Mouse (Mus musculus): ENCODE measurements around the gene Fut8. TPM values are rescaled to one million over a fixed set of nuclear protein-coding genes. Genes with fewer than 3 reads are reported as not detected.

Fut8 gene
- polyA plus RNA-seq, 1 experiment from 2014 or later: 17.2 TPM

GRCm38 (mm10) chr12:77481799-77482198 lies 243.9 kb downstream of the Fut8 start:
- ATAC-seq (replicated peaks; ENCODE audit: low FRiP score, low TSS enrichment, low read depth) (no peak), DNase-seq (ENCODE audit: low spot score) (no peak)
- H3K27ac ChIP-seq (ENCODE audit: low read depth): no peak overlapping the region
- no peak overlapping the region for H3K4me2 ChIP-seq (ENCODE audit: low read length)
- H3K4me3 ChIP-seq (ENCODE audit: low read depth, low read length): no peak overlapping the region
- no peaks in the 10 kb centered on the region for H3K36me3 ChIP-seq (ENCODE audit: control insufficient read depth, insufficient read depth, low read length)
- H3K9me3 ChIP-seq (ENCODE audit: control insufficient read depth, low read length): no peaks in the 10 kb centered on the region
- H3K9ac ChIP-seq (ENCODE audit: low read length): no peak overlapping the region
- no peaks in the 10 kb centered on the region for H3K27me3 ChIP-seq (replicated peaks; ENCODE audit: control insufficient read depth, insufficient read depth, low read length)
- no peaks in the 10 kb centered on the region for H3K4me1 ChIP-seq (replicated peaks; ENCODE audit: control insufficient read depth, insufficient read depth, low read length)
- WGBS: 84% methylated on average over 3 of the region's 3 CpGs

- H3K4me2 ChIP-seq (ENCODE audit: low read length): no peak overlapping the region
- no peaks in the 10 kb centered on the region for H3K27me3 ChIP-seq (replicated peaks; ENCODE audit: control insufficient read depth, insufficient read depth, low read length)
- WGBS: 34% methylated on average over 9 of the region's 9 CpGs
- H3K4me3 ChIP-seq (ENCODE audit: low read depth, low read length): no peak overlapping the region
- H3K9me3 ChIP-seq (ENCODE audit: control insufficient read depth, low read length): no peaks in the 10 kb centered on the region
- DNase-seq (ENCODE audit: low spot score): no peak
- no peaks in the 10 kb centered on the region for H3K36me3 ChIP-seq (ENCODE audit: control insufficient read depth, insufficient read depth, low read length)
- H3K4me1 ChIP-seq (replicated peaks; ENCODE audit: control insufficient read depth, insufficient read depth, low read length): no peaks in the 10 kb centered on the region
- no peak overlapping the region for H3K27ac ChIP-seq (ENCODE audit: low read depth)
- no peak for ATAC-seq (replicated peaks; ENCODE audit: low FRiP score, low TSS enrichment, low read depth)
- no peak overlapping the region for H3K9ac ChIP-seq (ENCODE audit: low read length)
Measured at GRCm38 (mm10) chr12:77483180-77483855, 245.4 kb downstream of the Fut8 start.

- no peaks in the 10 kb centered on the region for H3K27me3 ChIP-seq (replicated peaks; ENCODE audit: control insufficient read depth, insufficient read depth, low read length)
- ATAC-seq (replicated peaks; ENCODE audit: low FRiP score, low TSS enrichment, low read depth) (no peak), DNase-seq (ENCODE audit: low spot score) (no peak)
- no peak overlapping the region for H3K4me2 ChIP-seq (ENCODE audit: low read length)
- no peak overlapping the region for H3K27ac ChIP-seq (ENCODE audit: low read depth)
- H3K9me3 ChIP-seq (ENCODE audit: control insufficient read depth, low read length): no peaks in the 10 kb centered on the region
- no peak overlapping the region for H3K9ac ChIP-seq (ENCODE audit: low read length)
- H3K4me3 ChIP-seq (ENCODE audit: low read depth, low read length): no peak overlapping the region
- 86% methylated on average over 3 of the region's 3 CpGs for WGBS
- H3K36me3 ChIP-seq (ENCODE audit: control insufficient read depth, insufficient read depth, low read length): no peaks in the 10 kb centered on the region
- H3K4me1 ChIP-seq (replicated peaks; ENCODE audit: control insufficient read depth, insufficient read depth, low read length): no peaks in the 10 kb centered on the region
Measured at GRCm38 (mm10) chr12:77484761-77485160, 246.8 kb downstream of the Fut8 start.

GRCm38 (mm10) chr12:77491478-77491877 lies 253.6 kb downstream of the Fut8 start:
- ATAC-seq (replicated peaks; ENCODE audit: low FRiP score, low TSS enrichment, low read depth): no peak

GRCm38 (mm10) chr12:77495781-77496180 lies 257.9 kb downstream of the Fut8 start:
- no peaks in the 10 kb centered on the region for H3K4me1 ChIP-seq (replicated peaks; ENCODE audit: control insufficient read depth, insufficient read depth, low read length)
- H3K9ac ChIP-seq (ENCODE audit: low read length): no peak overlapping the region
- no peak overlapping the region for H3K4me2 ChIP-seq (ENCODE audit: low read length)
- H3K4me3 ChIP-seq (ENCODE audit: low read depth, low read length): no peak overlapping the region
- no peaks in the 10 kb centered on the region for H3K27me3 ChIP-seq (replicated peaks; ENCODE audit: control insufficient read depth, insufficient read depth, low read length)
- DNase-seq (ENCODE audit: low spot score): no peak
- H3K9me3 ChIP-seq (ENCODE audit: control insufficient read depth, low read length): no peaks in the 10 kb centered on the region
- ATAC-seq (replicated peaks; ENCODE audit: low FRiP score, low TSS enrichment, low read depth): no peak
- H3K27ac ChIP-seq (ENCODE audit: low read depth): no peak overlapping the region
- 88% methylated on average over 1 of the region's 1 CpGs for WGBS
- no peaks in the 10 kb centered on the region for H3K36me3 ChIP-seq (ENCODE audit: control insufficient read depth, insufficient read depth, low read length)

More at GRCm38 (mm10) chr12:77491478-77491877, 253.6 kb downstream of the Fut8 start:
- no peak overlapping the region for H3K4me3 ChIP-seq (ENCODE audit: low read depth, low read length)
- H3K9me3 ChIP-seq (ENCODE audit: control insufficient read depth, low read length): no peaks in the 10 kb centered on the region
- H3K4me2 ChIP-seq (ENCODE audit: low read length): no peak overlapping the region
- no peaks in the 10 kb centered on the region for H3K27me3 ChIP-seq (replicated peaks; ENCODE audit: control insufficient read depth, insufficient read depth, low read length)
- WGBS: 84% methylated on average over 3 of the region's 3 CpGs
- no peaks in the 10 kb centered on the region for H3K36me3 ChIP-seq (ENCODE audit: control insufficient read depth, insufficient read depth, low read length)
- no peaks in the 10 kb centered on the region for H3K4me1 ChIP-seq (replicated peaks; ENCODE audit: control insufficient read depth, insufficient read depth, low read length)
- no peak for DNase-seq (ENCODE audit: low spot score)
- no peak overlapping the region for H3K9ac ChIP-seq (ENCODE audit: low read length)
- no peak overlapping the region for H3K27ac ChIP-seq (ENCODE audit: low read depth)

- Histone ChIP-seq H3K27ac (ENCODE audit: low read depth) (no peak overlapping the region), H3K4me3 (ENCODE audit: low read depth, low read length) (no peak overlapping the region), H3K27me3 (replicated peaks; ENCODE audit: control insufficient read depth, insufficient read depth, low read length) (no peaks in the 10 kb centered on the region), H3K9me3 (ENCODE audit: control insufficient read depth, low read length) (no peaks in the 10 kb centered on the region), H3K4me2 (ENCODE audit: low read length) (no peak overlapping the region), H3K4me1 (replicated peaks; ENCODE audit: control insufficient read depth, insufficient read depth, low read length) (no peaks in the 10 kb centered on the region), H3K36me3 (ENCODE audit: control insufficient read depth, insufficient read depth, low read length) (no peaks in the 10 kb centered on the region), H3K9ac (ENCODE audit: low read length) (no peak overlapping the region)
- DNase-seq (ENCODE audit: low spot score) (no peak), ATAC-seq (replicated peaks; ENCODE audit: low FRiP score, low TSS enrichment, low read depth) (no peak)
- WGBS: 74% methylated on average over 2 of the region's 2 CpGs
Measured at GRCm38 (mm10) chr12:77498153-77498552, 260.2 kb downstream of the Fut8 start.

GRCm38 (mm10) chr12:77500439-77501055 lies 262.6 kb downstream of the Fut8 start:
- H3K4me2 ChIP-seq (ENCODE audit: low read length): no peak overlapping the region
- no peaks in the 10 kb centered on the region for H3K36me3 ChIP-seq (ENCODE audit: control insufficient read depth, insufficient read depth, low read length)
- WGBS: 55% methylated on average over 5 of the region's 5 CpGs
- H3K9ac ChIP-seq (ENCODE audit: low read length): no peak overlapping the region
- H3K4me1 ChIP-seq (replicated peaks; ENCODE audit: control insufficient read depth, insufficient read depth, low read length): no peaks in the 10 kb centered on the region
- H3K27ac ChIP-seq (ENCODE audit: low read depth): no peak overlapping the region
- no peak overlapping the region for H3K4me3 ChIP-seq (ENCODE audit: low read depth, low read length)
- H3K9me3 ChIP-seq (ENCODE audit: control insufficient read depth, low read length): no peaks in the 10 kb centered on the region
- H3K27me3 ChIP-seq (replicated peaks; ENCODE audit: control insufficient read depth, insufficient read depth, low read length): no peaks in the 10 kb centered on the region
- DNase-seq (ENCODE audit: low spot score) (no peak), ATAC-seq (replicated peaks; ENCODE audit: low FRiP score, low TSS enrichment, low read depth) (no peak)

GRCm38 (mm10) chr12:77501466-77502240 lies 263.7 kb downstream of the Fut8 start:
- no peak overlapping the region for H3K4me3 ChIP-seq (ENCODE audit: low read depth, low read length)
- H3K36me3 ChIP-seq (ENCODE audit: control insufficient read depth, insufficient read depth, low read length): no peaks in the 10 kb centered on the region
- no peaks in the 10 kb centered on the region for H3K4me1 ChIP-seq (replicated peaks; ENCODE audit: control insufficient read depth, insufficient read depth, low read length)
- no peaks in the 10 kb centered on the region for H3K9me3 ChIP-seq (ENCODE audit: control insufficient read depth, low read length)
- H3K9ac ChIP-seq (ENCODE audit: low read length): no peak overlapping the region
- ATAC-seq (replicated peaks; ENCODE audit: low FRiP score, low TSS enrichment, low read depth) (no peak), DNase-seq (ENCODE audit: low spot score) (no peak)
- H3K27ac ChIP-seq (ENCODE audit: low read depth): no peak overlapping the region
- no peak overlapping the region for H3K4me2 ChIP-seq (ENCODE audit: low read length)
- 49% methylated on average over 7 of the region's 7 CpGs for WGBS
- no peaks in the 10 kb centered on the region for H3K27me3 ChIP-seq (replicated peaks; ENCODE audit: control insufficient read depth, insufficient read depth, low read length)
